Mouse (Mus musculus) sigmoid colon, adult 10 weeks (tissue): Measurements from ENCODE around the gene Olfr1132. TPM values are rescaled to one million over a fixed set of nuclear protein-coding genes. Genes with fewer than 3 reads are reported as not detected.

Source experiments
- polyA plus RNA-seq: library from polyadenylated mRNA; stranded (reverse); fragments of 350-450 nt; fragmentation: Illumina TruSeq; extraction: RNeasy Lipid Tissue Mini Kit (QIAGEN cat#74804); gene quantifications from one replicate; pipeline ENCODE4 v1.2.3, GENCODE M21; 2014; ENCODE audit warnings: low read depth, low replicate concordance

Olfr1132 gene
- not detected for polyA plus RNA-seq

DNA sequence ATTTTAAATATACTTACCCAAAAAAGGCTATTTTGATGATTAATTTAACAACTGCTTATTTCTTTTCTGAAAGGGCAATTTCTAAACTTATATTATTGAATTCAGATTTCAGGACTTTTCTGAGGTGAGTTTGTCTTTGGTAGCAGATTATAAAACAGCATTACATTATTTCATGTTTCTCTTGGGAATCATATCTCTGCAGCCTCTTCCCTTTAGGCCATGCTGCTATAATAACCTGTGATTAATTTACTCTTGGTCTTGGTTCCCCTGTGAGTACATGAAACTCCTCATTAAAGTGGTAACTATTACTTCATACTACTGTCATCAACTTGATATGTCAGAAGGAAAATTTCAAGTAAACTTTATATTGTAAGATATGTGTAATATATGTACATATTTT lies at the start of gene Olfr1132:
Gene Olfr1132, minus strand, starts transcription at position 101 of the 400 bp plus-strand sequence.

DNA sequence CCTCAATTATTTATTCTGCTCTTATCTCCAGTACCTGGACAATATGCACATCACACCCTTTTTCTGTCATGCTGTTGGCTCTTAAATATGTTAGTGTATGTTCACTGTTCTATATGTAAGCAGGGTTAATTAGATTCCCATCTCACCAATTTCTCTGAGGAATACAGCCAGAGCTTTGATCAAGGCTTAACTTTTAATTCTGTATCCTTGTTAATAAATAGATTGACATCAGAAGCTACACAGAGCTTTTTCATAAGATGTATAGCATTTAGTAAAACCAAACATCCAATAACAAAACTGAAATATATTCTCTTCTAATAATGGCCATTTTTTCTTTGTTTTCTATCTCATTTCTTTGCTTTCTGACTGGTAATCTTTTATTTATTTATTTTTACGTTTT lies 36.2 kb upstream of the Olfr1132 start, which contains the start of gene Olfr1135:
Gene Olfr1135, minus strand, starts transcription at position 101 of the 400 bp plus-strand sequence.

DNA sequence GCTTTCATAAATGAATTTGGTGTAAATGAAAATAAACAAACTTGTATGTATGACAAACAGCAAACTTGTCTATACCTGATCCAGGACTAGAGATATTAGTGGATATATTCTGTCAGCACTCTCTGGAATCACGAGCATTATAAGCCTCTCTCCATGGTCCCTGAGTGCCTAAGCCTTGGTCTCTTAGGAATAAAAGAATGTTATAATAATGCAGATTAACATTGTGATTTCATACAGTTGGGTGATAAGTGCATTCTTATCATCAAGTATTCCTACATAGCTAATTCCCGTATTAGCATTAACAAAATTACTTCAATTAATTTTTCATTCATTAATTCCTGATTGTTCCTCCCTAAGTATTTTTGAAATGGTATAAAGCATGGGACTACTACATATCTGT lies 21.0 kb upstream of the Olfr1132 start, which contains the start of gene Olfr1134:
Gene Olfr1134, minus strand, starts transcription at position 101 of the 400 bp plus-strand sequence.

DNA sequence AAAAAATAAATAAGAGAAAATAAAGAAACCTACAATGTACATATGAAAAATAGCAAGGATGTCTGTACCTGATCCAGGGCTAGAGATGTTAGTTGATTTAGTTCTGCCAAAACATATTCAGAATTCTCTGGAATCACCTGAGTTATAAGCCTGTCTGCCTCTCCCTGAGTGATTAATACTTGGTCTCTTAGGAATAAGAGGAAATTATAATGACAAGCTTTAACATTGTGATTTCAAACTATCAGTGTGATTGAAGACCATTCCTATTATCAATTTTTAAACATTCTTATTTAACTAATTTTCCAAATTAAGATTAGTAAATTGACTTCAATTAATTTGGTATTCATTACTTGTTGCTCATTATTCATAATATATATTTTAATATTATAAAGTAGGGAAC lies 9.9 kb upstream of the Olfr1132 start, which contains the start of gene Olfr1133:
Gene Olfr1133, minus strand, starts transcription at position 101 of the 400 bp plus-strand sequence.

DNA sequence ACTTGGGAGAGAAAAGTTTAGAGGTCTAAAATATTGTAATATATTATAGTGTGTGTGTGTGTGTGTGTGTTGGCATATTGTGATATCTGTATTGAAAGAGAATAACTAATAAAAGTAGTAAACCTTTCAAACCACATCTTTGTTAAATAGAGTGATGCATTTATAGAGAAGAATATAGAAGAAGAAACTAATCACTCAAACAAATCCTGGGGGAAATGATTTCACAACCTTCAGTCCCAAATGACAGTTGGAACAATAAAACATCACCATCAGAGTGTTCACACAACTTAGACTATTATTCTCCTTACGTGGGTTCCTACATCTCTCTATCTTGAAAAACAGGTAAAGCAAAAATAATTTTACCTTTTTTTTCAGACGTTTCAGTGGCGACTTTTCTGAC lies 10.5 kb downstream of the Olfr1132 start, which contains the start of gene Olfr1131:
Gene Olfr1131, plus strand, starts transcription at position 301 of the 400 bp plus-strand sequence.

DNA sequence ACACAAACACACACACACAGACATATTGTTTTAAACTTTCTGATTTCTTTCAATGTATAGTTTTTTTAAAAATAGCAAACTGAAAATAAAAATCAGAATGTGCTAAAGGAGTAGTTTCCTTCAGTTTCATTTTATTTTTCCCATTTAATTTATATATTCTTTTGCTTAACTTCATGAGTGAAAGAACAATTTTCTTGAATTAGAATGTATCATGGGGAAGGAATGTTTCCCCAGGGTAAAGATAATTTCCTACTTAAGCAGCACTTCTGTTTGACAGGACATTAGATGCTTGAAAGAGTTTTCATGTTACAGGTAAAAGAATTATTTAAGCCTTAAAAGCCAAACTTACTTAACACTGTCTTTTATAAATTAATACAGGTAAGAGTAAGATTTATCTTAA lies 31.4 kb downstream of the Olfr1132 start, which contains the start of gene Olfr1130:
Gene Olfr1130, plus strand, starts transcription at position 301 of the 400 bp plus-strand sequence.

Other genes with a start within 250 kb of the Olfr1132 start
- not detected for gene Olfr1123, start 220.9 kb downstream of the Olfr1132 start, polyA plus RNA-seq
- not detected for gene Olfr1124, start 207.3 kb downstream of the Olfr1132 start, polyA plus RNA-seq
- gene Olfr1126, start 183.6 kb downstream of the Olfr1132 start, polyA plus RNA-seq: not detected
- gene Pramel7, start 140.4 kb downstream of the Olfr1132 start, polyA plus RNA-seq: not detected
- not detected for gene Pramel6, start 131.0 kb downstream of the Olfr1132 start, polyA plus RNA-seq
- not detected for gene Olfr153, start 105.7 kb downstream of the Olfr1132 start, polyA plus RNA-seq
- gene Olfr1128, start 92.0 kb downstream of the Olfr1132 start, polyA plus RNA-seq: not detected
- gene Olfr1129, start 63.6 kb downstream of the Olfr1132 start, polyA plus RNA-seq: not detected
- not detected for gene Olfr1130, start 31.3 kb downstream of the Olfr1132 start, polyA plus RNA-seq
- gene Olfr1131, start 10.4 kb downstream of the Olfr1132 start, polyA plus RNA-seq: not detected
- gene Olfr1133, start 9.8 kb upstream of the Olfr1132 start, polyA plus RNA-seq: not detected
- not detected for gene Olfr1134, start 20.9 kb upstream of the Olfr1132 start, polyA plus RNA-seq
- not detected for gene Olfr1135, start 36.1 kb upstream of the Olfr1132 start, polyA plus RNA-seq
- not detected for gene Olfr1136, start 56.4 kb upstream of the Olfr1132 start, polyA plus RNA-seq
- gene Olfr1137, start 75.6 kb upstream of the Olfr1132 start, polyA plus RNA-seq: not detected
- not detected for gene Olfr1138, start 102.4 kb upstream of the Olfr1132 start, polyA plus RNA-seq
- not detected for gene Olfr1140, start 106.2 kb upstream of the Olfr1132 start, polyA plus RNA-seq
- not detected for gene Olfr1141, start 116.5 kb upstream of the Olfr1132 start, polyA plus RNA-seq
- not detected for gene Olfr152, start 141.9 kb upstream of the Olfr1132 start, polyA plus RNA-seq
- gene Olfr1143, start 163.1 kb upstream of the Olfr1132 start, polyA plus RNA-seq: not detected
- not detected for gene Olfr1145, start 172.3 kb upstream of the Olfr1132 start, polyA plus RNA-seq
- gene Olfr1148, start 193.0 kb upstream of the Olfr1132 start, polyA plus RNA-seq: not detected
- not detected for gene Olfr1150-ps1, start 206.5 kb upstream of the Olfr1132 start, polyA plus RNA-seq
- not detected for gene Olfr1151, start 218.3 kb upstream of the Olfr1132 start, polyA plus RNA-seq
- gene Olfr1152, start 229.0 kb upstream of the Olfr1132 start, polyA plus RNA-seq: not detected